Mouse (Mus musculus): ENCODE data around the gene Crnkl1.
A peak's percentile ranks its signal among the peaks of the same experiment; 100 is the strongest.
"Not testable (repeated sequence)": the region's sequence is repeated elsewhere in the genome, so short reads cannot be mapped to it uniquely, and the experiment has no call there.

The Crnkl1 gene

GRCm38 (mm10) chr2:145920941-145921650 is 13.7 kb downstream of the Crnkl1 start:
- no peak for DNase-seq (ENCODE audit: low spot score)

- DNase-seq (ENCODE audit: low spot score) = not testable (repeated sequence)
Measured at GRCm38 (mm10) chr2:145905884-145906283, 28.9 kb downstream of the Crnkl1 start.

DNA sequence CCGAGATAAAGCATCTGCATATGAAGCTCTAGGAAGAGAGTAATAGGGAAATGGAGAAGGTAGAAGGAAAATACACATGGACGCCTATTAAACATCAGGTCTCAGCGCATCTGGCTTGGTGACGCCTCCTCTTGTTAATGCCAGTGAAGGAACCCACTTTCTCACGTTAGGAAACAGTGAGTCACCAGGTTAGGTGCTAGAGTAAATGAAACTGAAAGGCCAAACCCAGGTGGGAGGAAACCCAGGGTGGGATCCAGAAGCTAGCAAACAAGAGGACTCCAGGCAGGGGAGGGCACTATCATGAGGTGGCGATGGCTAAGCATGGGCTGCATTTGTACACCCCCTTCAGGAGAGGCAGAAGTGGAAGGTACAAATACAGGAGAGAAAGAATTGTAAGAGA is 29.7 kb downstream of the Crnkl1 start:
- DNase-seq (ENCODE audit: low spot score) = no peak

GRCm38 (mm10) chr2:145903983-145904616 is 30.7 kb downstream of the Crnkl1 start:
- DNase-seq (ENCODE audit: low spot score) = no peak

- DNase-seq (ENCODE audit: low spot score) = peak; percentile 90
Measured at GRCm38 (mm10) chr2:145903061-145903901, 31.5 kb downstream of the Crnkl1 start.

- DNase-seq (ENCODE audit: low spot score) = no peak
Measured at GRCm38 (mm10) chr2:145901861-145902260, 33.0 kb downstream of the Crnkl1 start, which contains the start of gene Naa20. TSS of gene Naa20 (plus strand) at chr2:145902099.

- DNase-seq (ENCODE audit: low spot score) = not testable (repeated sequence)
Measured at GRCm38 (mm10) chr2:145900318-145900717, 34.5 kb downstream of the Crnkl1 start.

DNA sequence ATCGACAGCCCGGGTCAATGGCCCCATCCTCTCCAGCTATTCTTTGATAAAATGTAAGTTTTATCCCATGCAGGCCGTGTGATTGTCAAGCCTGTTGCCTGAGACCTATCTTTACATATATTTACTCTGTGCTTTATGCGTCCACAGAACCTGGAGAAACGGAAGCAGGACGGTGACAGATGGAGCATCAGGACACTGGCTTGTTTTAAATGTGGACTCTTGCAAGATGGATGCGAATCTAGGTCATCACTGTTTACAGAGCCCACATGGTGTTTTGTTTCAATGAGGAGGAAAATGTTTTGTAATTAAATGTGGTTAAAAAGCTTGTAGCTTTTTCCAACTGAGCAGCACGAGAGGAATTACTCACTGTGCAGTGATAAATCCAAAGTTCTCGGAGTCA is 36.7 kb downstream of the Crnkl1 start:
- no peak for DNase-seq (ENCODE audit: low spot score)

DNA sequence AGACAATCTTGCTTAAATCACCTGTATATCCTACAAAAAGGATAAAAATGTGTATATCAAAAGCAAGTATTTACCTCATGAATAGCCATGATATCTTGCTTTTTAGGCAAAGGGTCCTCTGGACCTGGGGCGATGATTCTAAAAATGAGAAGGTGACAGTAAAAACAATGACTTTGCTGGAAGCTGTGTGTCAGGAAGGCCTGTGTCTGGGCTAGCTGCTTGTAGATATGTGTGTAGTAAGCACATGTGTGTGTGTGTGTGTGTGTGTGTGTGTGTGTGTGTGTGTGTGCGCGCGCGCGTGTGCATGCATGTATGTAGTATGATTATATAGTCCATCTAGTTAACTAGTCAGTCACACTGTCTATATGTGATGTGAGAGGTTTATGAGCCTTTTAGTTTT is 41.1 kb downstream of the Crnkl1 start:
- no peak for DNase-seq (ENCODE audit: low spot score)

DNA sequence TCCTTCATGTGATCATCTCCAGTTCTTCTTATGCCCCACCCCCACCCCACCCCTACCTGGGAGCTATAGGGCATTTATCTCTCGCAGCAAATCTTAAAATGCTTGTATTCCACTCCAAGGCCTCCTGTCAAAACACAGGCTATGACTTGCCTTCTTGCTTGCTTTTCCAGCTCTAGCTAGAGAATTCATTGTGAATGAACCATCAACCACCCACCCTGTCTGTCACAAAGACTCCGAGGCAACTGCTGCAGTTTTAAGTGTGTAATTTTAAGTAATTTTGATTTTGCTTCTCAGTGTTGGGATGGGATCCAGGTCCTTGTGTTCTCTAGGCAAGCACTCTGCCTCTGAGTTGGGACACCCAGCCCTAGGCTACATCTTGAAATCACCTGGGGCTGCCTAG is 44.2 kb downstream of the Crnkl1 start:
- DNase-seq (ENCODE audit: low spot score) = no peak

- no peak for DNase-seq (ENCODE audit: low spot score)
Measured at GRCm38 (mm10) chr2:145888766-145889480, 45.9 kb downstream of the Crnkl1 start.

DNA sequence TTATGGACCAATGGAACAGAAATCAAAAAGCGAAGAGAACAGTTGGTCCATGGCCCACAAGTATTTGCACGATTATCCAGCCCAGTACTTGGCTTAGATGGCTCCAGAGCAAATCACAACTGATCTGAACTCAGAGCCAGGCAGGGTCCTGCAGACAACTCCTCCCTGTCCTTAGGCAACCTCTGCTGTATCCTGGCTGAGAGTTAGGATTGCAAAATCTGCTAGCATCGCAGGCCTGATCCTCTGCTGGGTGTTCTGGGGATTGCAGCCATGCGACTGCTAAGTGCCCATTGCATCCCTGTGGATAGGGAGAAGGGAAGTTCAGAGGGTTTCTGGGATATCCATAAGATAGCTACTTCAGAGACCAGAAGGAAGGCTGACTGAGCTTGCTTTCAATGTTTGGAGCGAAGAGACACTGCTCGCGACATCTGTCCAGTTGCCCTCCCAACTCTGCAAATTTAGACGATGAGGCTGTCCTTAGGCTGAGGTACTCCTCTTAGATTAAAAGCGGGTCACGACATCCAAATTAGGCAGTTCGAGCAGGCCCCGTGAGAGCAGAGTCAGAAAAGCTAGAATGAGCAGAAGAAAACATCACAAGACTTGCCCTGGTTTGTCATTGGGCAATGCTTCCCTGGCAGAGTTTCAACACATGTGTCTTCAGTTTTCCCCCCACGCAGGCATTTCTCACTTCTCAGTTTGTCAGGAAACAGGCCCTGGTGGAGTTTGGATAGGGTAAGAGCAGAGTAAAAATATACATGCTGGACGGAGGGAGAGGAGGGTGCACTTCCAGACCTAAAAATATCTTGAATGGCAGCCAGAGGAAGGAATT is 46.7 kb downstream of the Crnkl1 start:
- DNase-seq (ENCODE audit: low spot score) = peak; percentile 83

DNA sequence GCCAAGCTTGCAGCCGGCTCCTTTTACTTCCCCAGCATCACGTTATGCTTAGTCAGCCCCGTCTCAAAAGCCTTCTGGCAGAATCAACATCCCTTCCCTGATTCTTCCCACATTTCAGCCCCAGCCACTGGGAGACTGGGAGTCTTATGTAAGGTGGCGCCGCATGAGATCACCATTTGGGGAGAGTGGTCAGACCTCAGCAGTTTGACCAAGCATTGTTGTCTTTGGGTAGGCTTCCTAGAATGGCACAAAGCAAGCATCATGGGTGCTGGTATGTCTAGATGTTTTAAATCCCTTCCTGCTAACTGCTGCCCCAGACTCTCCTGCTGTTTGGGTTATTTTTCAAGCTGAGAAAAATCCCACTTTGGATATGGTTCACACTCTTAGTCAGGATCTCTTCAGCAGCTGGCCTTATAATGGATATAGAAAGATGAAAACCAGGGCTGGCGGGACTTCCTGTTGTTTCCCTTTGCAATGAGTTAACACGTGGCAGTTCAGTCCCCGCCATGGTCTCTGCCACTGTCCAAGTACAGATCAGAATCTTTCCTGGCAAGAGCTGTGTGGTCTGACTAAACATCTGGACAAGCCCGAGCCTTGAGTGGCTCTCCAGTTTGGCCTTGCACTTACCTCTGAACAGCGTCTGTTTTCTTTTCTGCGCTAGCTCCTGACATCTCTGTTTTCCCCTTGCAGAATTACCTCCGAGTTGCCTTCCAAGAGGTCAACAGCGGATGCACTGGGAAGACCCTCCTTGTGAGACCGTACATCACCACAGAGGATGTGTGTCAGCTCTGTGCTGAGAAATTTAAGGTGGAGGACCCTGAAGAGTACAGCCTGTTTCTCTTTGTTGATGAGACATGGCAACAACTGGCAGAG is 49.7 kb downstream of the Crnkl1 start:
- DNase-seq (ENCODE audit: low spot score) = peak; percentile 70

DNA sequence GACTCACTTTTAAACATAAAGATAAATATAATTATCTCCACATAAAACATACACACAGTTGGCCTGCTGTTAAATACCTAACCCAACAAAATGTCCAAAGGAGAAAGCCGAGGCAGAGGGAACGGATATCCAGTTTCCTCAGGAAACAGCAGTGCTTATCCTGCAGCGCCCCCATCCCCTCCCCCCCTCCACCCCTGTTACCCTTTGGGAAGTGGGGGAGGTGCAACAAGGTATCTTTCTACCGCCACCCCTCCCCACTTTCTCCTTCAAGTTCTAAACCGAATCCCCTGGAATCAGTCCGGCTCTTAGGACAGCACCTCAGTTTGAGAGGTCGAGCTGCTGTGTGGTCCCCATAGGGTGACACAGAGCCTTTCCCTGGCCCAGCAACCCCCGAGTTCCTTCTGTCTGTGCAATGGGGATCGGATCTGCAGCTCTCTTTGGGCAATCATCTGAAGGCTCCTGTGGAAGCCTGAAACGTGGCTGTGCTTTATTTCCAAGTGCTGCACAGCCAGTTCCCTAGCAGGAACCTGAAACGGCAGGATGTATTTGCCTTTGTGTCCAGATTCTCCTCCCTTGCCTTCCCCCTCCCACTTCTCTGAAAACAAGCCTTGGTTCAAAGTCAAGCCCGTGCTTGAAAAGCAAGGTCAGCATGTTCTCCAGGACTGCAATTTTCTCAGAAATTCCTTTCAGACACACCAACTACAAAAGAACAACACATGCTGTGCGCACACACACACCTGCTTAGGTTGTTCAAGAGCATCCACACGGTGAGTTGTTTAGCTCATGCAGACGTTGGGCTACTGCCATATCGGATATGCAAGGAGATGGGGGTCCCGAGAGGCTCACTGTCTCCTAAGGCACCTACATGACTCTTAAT is 50.5 kb downstream of the Crnkl1 start:
- DNase-seq (ENCODE audit: low spot score) = no peak

GRCm38 (mm10) chr2:145882398-145882797 is 52.4 kb downstream of the Crnkl1 start:
- DNase-seq (ENCODE audit: low spot score) = no peak

- DNase-seq (ENCODE audit: low spot score) = no peak
Measured at GRCm38 (mm10) chr2:145881932-145882331, 52.9 kb downstream of the Crnkl1 start.

GRCm38 (mm10) chr2:145880887-145881747 is 53.7 kb downstream of the Crnkl1 start:
- no peak for DNase-seq (ENCODE audit: low spot score)

DNA sequence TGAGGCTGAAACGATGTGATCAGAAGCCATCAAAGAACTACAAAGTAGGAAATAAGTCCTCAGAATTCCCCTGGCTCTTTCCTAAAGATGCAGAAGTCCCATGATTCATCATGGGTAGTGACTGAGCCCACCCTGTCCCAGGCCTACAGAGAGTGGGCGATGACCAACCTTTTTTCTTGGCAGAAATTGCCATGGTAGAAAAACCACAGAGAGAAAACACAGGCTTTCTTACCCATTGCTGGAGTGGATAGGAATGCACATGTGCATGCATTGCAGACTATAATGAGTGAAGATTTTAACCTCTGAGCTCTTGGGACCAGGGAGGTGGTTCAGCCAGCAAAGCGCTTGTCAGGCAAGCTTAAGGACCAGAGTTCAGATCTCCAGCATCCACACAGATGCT is 57.6 kb downstream of the Crnkl1 start:
- DNase-seq (ENCODE audit: low spot score) = no peak

Data from lung, postnatal 25 days (tissue).